Mouse (Mus musculus): Measurements from ENCODE around the gene Rpp21.

GRCm38 (mm10) chr17:36264273-36264925 lies 6.5 kb upstream of the Rpp21 start:
- TF ChIP-seq TAL1 (IDR thresholded peaks at IDR 0.05; ENCODE audit: low read length), result no peak
- TF ChIP-seq GATA1 (IDR thresholded peaks at IDR 0.05; ENCODE audit: low read length), result no peak
